Mouse (Mus musculus): ENCODE results near the gene Grik3.

DNA sequence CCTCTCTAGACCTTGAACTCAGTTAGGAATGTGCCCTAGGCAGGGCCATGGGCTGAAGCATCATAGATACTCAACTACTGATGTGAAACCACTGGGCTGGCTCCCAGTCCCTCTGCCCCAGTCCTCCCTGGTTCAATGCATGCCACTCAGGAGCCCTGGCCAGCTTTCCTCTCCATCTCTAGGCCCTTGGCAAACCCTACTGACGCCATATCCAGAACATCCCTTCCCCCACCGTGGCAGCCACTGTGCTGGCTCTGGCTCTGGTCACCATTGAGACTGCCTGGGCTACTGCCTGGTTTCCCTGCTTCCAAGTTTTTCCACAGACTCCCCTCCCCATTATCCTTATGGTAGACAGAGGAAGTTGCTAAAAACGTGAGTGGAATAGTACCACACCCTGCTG is 255.4 kb downstream of the Grik3 start:
- no peak for TF ChIP-seq CTCF (IDR thresholded peaks at IDR 0.05; ENCODE audit: low read depth, low read length)
- no peak for TF ChIP-seq POLR2A (IDR thresholded peaks at IDR 0.05; ENCODE audit: borderline replicate concordance, low read depth, low read length)
